ENCODE assay signal across 8 mouse cellular contexts in genomic region chr15:31586519-31586918, GRCm38 (mm10). TPM values are rescaled to one million over a fixed set of nuclear protein-coding genes. Genes with fewer than 3 reads are reported as not detected.
A peak's percentile ranks its signal among the peaks of the same experiment; 100 is the strongest.
DNase-seq lines count a peak whose midpoint lies in the region; ATAC-seq and TF ChIP-seq lines count a peak whose summit lies in the region.

No protein-coding gene starts in this region.

- H3K9me3 ChIP-seq in heart, embryonic 11.5 days (replicated peaks; ENCODE audit: control insufficient read depth, low read length): no peaks in the 10 kb centered on the region
- H3K9me3 ChIP-seq in kidney, postnatal 0 days (replicated peaks; ENCODE audit: low read length): no peaks in the 10 kb centered on the region
- H3K9me3 ChIP-seq in liver, embryonic 12.5 days (replicated peaks): no peaks in the 10 kb centered on the region

- peaks cover 2% of the 10 kb centered on the region; the same call in 1 of the 2 replicates for H3K4me1 ChIP-seq in embryonic fibroblast, embryonic 13.5 days (ENCODE audit: control insufficient read depth, insufficient read depth, low read length)
- H3K4me1 ChIP-seq in heart, embryonic 11.5 days (ENCODE audit: control insufficient read depth, insufficient read depth, low read length): peaks cover 17% of the 10 kb centered on the region; the same call in 1 of the 2 replicates
- H3K4me1 ChIP-seq in kidney, postnatal 0 days (replicated peaks; ENCODE audit: insufficient read depth, low read length): 0 out of 2 replicates have a peak, but pooled peaks cover 4% of the 10 kb centered on the region
- peaks cover 31% of the 10 kb centered on the region for H3K4me1 ChIP-seq in liver, embryonic 12.5 days

- no peak for TF ChIP-seq POLR2A in embryonic fibroblast, embryonic 13.5 days (IDR thresholded peaks at IDR 0.05; ENCODE audit: low read depth, low read length)

- peak; percentile 41; the same call in 1 of the 2 replicates for ATAC-seq in heart, embryonic 11.5 days (replicated peaks; ENCODE audit: insufficient number of reproducible peaks, low FRiP score, low TSS enrichment)
- no peak; the same call in 1 of the 2 replicates for ATAC-seq in kidney, postnatal 0 days (replicated peaks; ENCODE audit: low FRiP score, low read depth)
- ATAC-seq in liver, embryonic 12.5 days: peak; percentile 81

- no peaks in the 10 kb centered on the region for H3K27me3 ChIP-seq in heart, embryonic 11.5 days (ENCODE audit: control insufficient read depth, insufficient read depth, low read length)
- no peaks in the 10 kb centered on the region for H3K27me3 ChIP-seq in kidney, postnatal 0 days (ENCODE audit: insufficient read depth, low read length)
- H3K27me3 ChIP-seq in liver, embryonic 12.5 days (replicated peaks): no peaks in the 10 kb centered on the region
- peaks cover 2% of the 10 kb centered on the region for H3K27me3 ChIP-seq in splenic B cell, adult 2 months (ENCODE audit: control insufficient read depth, insufficient read depth, low read length, poor library complexity, severe bottlenecking)

- H3K9ac ChIP-seq in heart, embryonic 11.5 days (ENCODE audit: low read depth, low read length): no peak overlapping the region
- H3K9ac ChIP-seq in kidney, postnatal 0 days (ENCODE audit: low read depth, low read length): no peak overlapping the region
- H3K9ac ChIP-seq in liver, embryonic 12.5 days: no peak overlapping the region

- WGBS in heart, embryonic 11.5 days (ENCODE audit: insufficient replicate concordance): 3% methylated on average over 4 of the region's 4 CpGs
- WGBS in kidney, postnatal 0 days: 3% methylated on average over 4 of the region's 4 CpGs
- WGBS in liver, embryonic 12.5 days (ENCODE audit: insufficient replicate concordance): 3% methylated on average over 4 of the region's 4 CpGs

- H3K27ac ChIP-seq in embryonic fibroblast, embryonic 13.5 days (ENCODE audit: insufficient read depth, low read length): no peak overlapping the region
- no peak overlapping the region for H3K27ac ChIP-seq in heart, embryonic 11.5 days (ENCODE audit: low read depth, low read length)
- H3K27ac ChIP-seq in kidney, postnatal 0 days: no peak overlapping the region
- H3K27ac ChIP-seq in liver, embryonic 12.5 days: 0 out of 2 replicates have a peak overlapping the region, but pooled peaks have one; percentile 17

- peaks cover 17% of the 10 kb centered on the region for H3K36me3 ChIP-seq in heart, embryonic 11.5 days (ENCODE audit: control insufficient read depth, insufficient read depth, low read length)
- peaks cover 20% of the 10 kb centered on the region for H3K36me3 ChIP-seq in kidney, postnatal 0 days (ENCODE audit: insufficient read depth, low read length)
- peaks cover 28% of the 10 kb centered on the region for H3K36me3 ChIP-seq in liver, embryonic 12.5 days
- peaks cover 2% of the 10 kb centered on the region; the same call in 1 of the 2 replicates for H3K36me3 ChIP-seq in splenic B cell, adult 2 months (ENCODE audit: control insufficient read depth, insufficient read depth, low read length, poor library complexity, severe bottlenecking)

- H3K4me2 ChIP-seq in heart, embryonic 11.5 days: no peak overlapping the region
- H3K4me2 ChIP-seq in kidney, postnatal 0 days (ENCODE audit: low read length): no peak overlapping the region
- H3K4me2 ChIP-seq in liver, embryonic 12.5 days: peak overlapping the region; percentile 19; the same call in 1 of the 2 replicates

- peak; percentile 96 for TF ChIP-seq CTCF in embryonic fibroblast, embryonic 13.5 days (IDR thresholded peaks at IDR 0.05; ENCODE audit: borderline replicate concordance, insufficient read depth, low read length)
- TF ChIP-seq CTCF in kidney, postnatal 0 days (IDR thresholded peaks at IDR 0.05; ENCODE audit: low read depth): peak; percentile 99

- H3K4me3 ChIP-seq in embryonic fibroblast, embryonic 13.5 days (ENCODE audit: insufficient read depth, low read length): no peak overlapping the region
- H3K4me3 ChIP-seq in heart, embryonic 11.5 days (ENCODE audit: low read depth, low read length): no peak overlapping the region
- H3K4me3 ChIP-seq in kidney, postnatal 0 days (replicated peaks; ENCODE audit: low read depth, low read length): no peak overlapping the region
- H3K4me3 ChIP-seq in liver, embryonic 12.5 days: no peak overlapping the region

- peak; percentile 90 for DNase-seq in 416B (ENCODE audit: low read depth)
- DNase-seq in adrenal gland, postnatal 4 days (ENCODE audit: low spot score in 2 of 2): peak; percentile 62 to 79
- DNase-seq in kidney, postnatal 0 days (ENCODE audit: low spot score): peak; percentile 88
- peak; percentile 76 to 83 for DNase-seq in natural killer cell, adult 2 months (ENCODE audit: low spot score in 2 of 2)
- peak; percentile 90 for DNase-seq in splenic B cell, adult 2 months (ENCODE audit: low read depth, low spot score)

RNA-seq across cellular contexts. Expression of gene Cct5, which starts 15.1 kb away (rescaled TPM):
- 100 to 1,000 TPM; 310 to 330 TPM for total RNA-seq in adrenal gland, postnatal 4 days (2021)
- 275 and 323 TPM in 2 replicates for polyA plus RNA-seq in embryonic fibroblast, embryonic 13.5 days (2011; ENCODE audit: insufficient read length, low read depth, missing spikeins)
- polyA plus RNA-seq in heart, embryonic 11.5 days (2014; fragmentation: Nextera tagmentation; extraction: Ambion mirVana): 455 and 458 TPM in 2 replicates
- polyA plus RNA-seq in kidney, postnatal 0 days (2015; fragmentation: Nextera tagmentation; extraction: Ambion mirVana): 429 and 450 TPM in 2 replicates
- 472 and 504 TPM in 2 replicates for polyA plus RNA-seq in liver, embryonic 12.5 days (2016; fragmentation: Nextera tagmentation; extraction: Ambion mirVana)

RNA-seq across cellular contexts. Expression of gene Fam173b, which starts 15.1 kb away (rescaled TPM):
- 10 to 100 TPM; 17.1 to 17.4 TPM for total RNA-seq in adrenal gland, postnatal 4 days (2021)
- 9.7 and 10.6 TPM in 2 replicates for polyA plus RNA-seq in embryonic fibroblast, embryonic 13.5 days (2011; ENCODE audit: insufficient read length, low read depth, missing spikeins)
- polyA plus RNA-seq in heart, embryonic 11.5 days (2014; fragmentation: Nextera tagmentation; extraction: Ambion mirVana): 13.3 and 16.1 TPM in 2 replicates
- 14.6 and 15.5 TPM in 2 replicates for polyA plus RNA-seq in kidney, postnatal 0 days (2015; fragmentation: Nextera tagmentation; extraction: Ambion mirVana)
- 10.0 and 10.6 TPM in 2 replicates for polyA plus RNA-seq in liver, embryonic 12.5 days (2016; fragmentation: Nextera tagmentation; extraction: Ambion mirVana)

RNA-seq across cellular contexts. Expression of gene Cmbl, which starts 21.3 kb away (rescaled TPM):
- total RNA-seq in adrenal gland, postnatal 4 days (2021): 100 to 1,000 TPM; 103 to 106 TPM
- 1.3 and 2.3 TPM in 2 replicates for polyA plus RNA-seq in embryonic fibroblast, embryonic 13.5 days (2011; ENCODE audit: insufficient read length, low read depth, missing spikeins)
- polyA plus RNA-seq in heart, embryonic 11.5 days (2014; fragmentation: Nextera tagmentation; extraction: Ambion mirVana): 6.6 and 8.5 TPM in 2 replicates
- 60.0 and 66.9 TPM in 2 replicates for polyA plus RNA-seq in kidney, postnatal 0 days (2015; fragmentation: Nextera tagmentation; extraction: Ambion mirVana)
- 2.5 and 3.6 TPM in 2 replicates for polyA plus RNA-seq in liver, embryonic 12.5 days (2016; fragmentation: Nextera tagmentation; extraction: Ambion mirVana)

RNA-seq across cellular contexts. Expression of gene March6, which starts 55.7 kb away (rescaled TPM):
- total RNA-seq in adrenal gland, postnatal 4 days (2021): 100 to 1,000 TPM; 114 to 120 TPM
- 39.2 and 42.7 TPM in 2 replicates for polyA plus RNA-seq in embryonic fibroblast, embryonic 13.5 days (2011; ENCODE audit: insufficient read length, low read depth, missing spikeins)
- 31.1 and 40.9 TPM in 2 replicates for polyA plus RNA-seq in heart, embryonic 11.5 days (2014; fragmentation: Nextera tagmentation; extraction: Ambion mirVana)
- polyA plus RNA-seq in kidney, postnatal 0 days (2015; fragmentation: Nextera tagmentation; extraction: Ambion mirVana): 24.9 and 27.6 TPM in 2 replicates
- 22.0 and 22.2 TPM in 2 replicates for polyA plus RNA-seq in liver, embryonic 12.5 days (2016; fragmentation: Nextera tagmentation; extraction: Ambion mirVana)
